Mouse (Mus musculus): ENCODE measurements around the gene Olfr173. TPM values are rescaled to one million over a fixed set of nuclear protein-coding genes. Genes with fewer than 3 reads are reported as not detected.

Gene Olfr173
- polyA plus RNA-seq (2014; fragmentation: Illumina TruSeq; extraction: RNeasy Lipid Tissue Mini Kit (QIAGEN cat#74804); ENCODE audit: low read depth, low replicate concordance) = not detected

DNA sequence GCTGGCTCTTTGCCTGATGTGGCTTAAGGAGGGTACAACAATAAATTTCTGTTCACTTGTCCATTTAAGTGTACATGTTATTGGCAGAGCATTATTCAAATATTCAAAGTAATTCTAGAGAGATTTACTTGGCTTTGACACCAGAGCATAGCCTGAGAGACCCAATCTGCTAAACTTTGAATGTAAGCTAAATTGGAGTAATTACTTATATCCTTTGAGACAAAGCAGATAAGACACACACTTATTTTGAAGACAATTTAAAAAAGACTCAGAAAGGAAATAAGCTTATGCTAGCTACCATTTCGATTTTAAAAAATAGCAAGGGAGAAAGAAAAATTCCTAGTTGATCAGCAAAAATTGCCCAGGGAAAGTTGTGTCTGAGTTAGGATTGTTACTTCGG lies at the start of gene Olfr173:
TSS of gene Olfr173 (minus strand) at position 101 of the 400 bp plus-strand sequence.

DNA sequence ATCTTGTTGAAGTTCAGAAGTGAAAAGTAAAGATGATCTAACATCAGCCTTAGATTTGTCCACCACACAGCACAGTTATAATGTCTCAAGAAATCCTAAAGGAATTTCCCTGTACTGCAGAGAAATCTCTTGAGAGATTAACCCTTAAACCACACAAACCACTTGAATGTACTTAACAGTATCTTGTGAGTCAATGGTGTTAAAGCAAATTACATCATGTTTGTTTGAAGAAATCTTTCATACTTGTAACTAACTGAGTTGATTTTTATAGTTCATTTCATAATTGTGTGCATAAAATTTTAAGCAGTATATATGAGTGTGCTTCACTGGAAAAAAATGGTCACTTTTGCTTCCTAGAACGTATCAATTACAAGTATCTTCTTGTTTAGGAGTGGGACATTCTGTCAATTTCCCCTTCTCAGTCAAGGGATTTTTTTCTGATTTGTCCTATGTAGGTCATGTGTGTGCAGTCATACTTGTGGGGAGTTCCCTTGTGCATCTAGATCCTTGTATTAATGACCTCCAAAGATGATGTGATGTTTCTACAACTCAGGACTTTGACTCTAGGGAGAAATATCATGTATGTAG lies 26.8 kb upstream of the Olfr173 start, which contains the start of gene Olfr175-ps1:
TSS of gene Olfr175-ps1 (minus strand) at position 51 of the 588 bp plus-strand sequence.

DNA sequence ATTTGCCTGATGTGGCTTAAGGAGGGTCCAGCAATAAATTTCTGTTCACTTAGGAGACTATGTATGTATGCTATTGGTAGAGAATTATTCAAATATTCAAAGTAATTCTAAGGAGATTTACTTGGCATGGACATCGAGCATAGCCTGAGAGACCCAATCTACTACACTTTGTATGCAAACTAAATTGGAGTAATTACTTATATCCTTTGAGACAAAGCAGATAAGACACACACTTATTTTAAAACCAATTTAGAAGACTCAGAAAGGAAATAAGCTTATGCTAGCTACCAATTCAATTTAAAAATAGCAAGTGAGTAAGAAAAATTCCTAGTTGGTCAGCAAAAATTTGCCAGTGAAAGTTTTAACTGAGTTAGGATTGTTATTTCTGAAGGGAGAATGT lies 37.0 kb downstream of the Olfr173 start, which contains the start of gene Olfr172:
TSS of gene Olfr172 (minus strand) at position 101 of the 400 bp plus-strand sequence.

Other genes starting within 250 kb of the Olfr173 start
- not detected for gene Gm813, start 183.3 kb downstream of the Olfr173 start, polyA plus RNA-seq (2014; fragmentation: Illumina TruSeq; extraction: RNeasy Lipid Tissue Mini Kit (QIAGEN cat#74804); ENCODE audit: low read depth, low replicate concordance)
- gene E330017A01Rik, start 161.5 kb downstream of the Olfr173 start, polyA plus RNA-seq (2014; fragmentation: Illumina TruSeq; extraction: RNeasy Lipid Tissue Mini Kit (QIAGEN cat#74804); ENCODE audit: low read depth, low replicate concordance) = 0.97 TPM
- 5.4 TPM for gene Cpox, start 130.0 kb downstream of the Olfr173 start, polyA plus RNA-seq (2014; fragmentation: Illumina TruSeq; extraction: RNeasy Lipid Tissue Mini Kit (QIAGEN cat#74804); ENCODE audit: low read depth, low replicate concordance)
- 1.5 TPM for gene Gpr15, start 81.2 kb downstream of the Olfr173 start, polyA plus RNA-seq (2014; fragmentation: Illumina TruSeq; extraction: RNeasy Lipid Tissue Mini Kit (QIAGEN cat#74804); ENCODE audit: low read depth, low replicate concordance)
- gene Cldnd1, start 72.4 kb downstream of the Olfr173 start, polyA plus RNA-seq (2014; fragmentation: Illumina TruSeq; extraction: RNeasy Lipid Tissue Mini Kit (QIAGEN cat#74804); ENCODE audit: low read depth, low replicate concordance) = 57.0 TPM
- not detected for gene Olfr172, start 37.1 kb downstream of the Olfr173 start, polyA plus RNA-seq (2014; fragmentation: Illumina TruSeq; extraction: RNeasy Lipid Tissue Mini Kit (QIAGEN cat#74804); ENCODE audit: low read depth, low replicate concordance)
- not detected for gene Olfr175-ps1, start 26.5 kb upstream of the Olfr173 start, polyA plus RNA-seq (2014; fragmentation: Illumina TruSeq; extraction: RNeasy Lipid Tissue Mini Kit (QIAGEN cat#74804); ENCODE audit: low read depth, low replicate concordance)
- gene Olfr177, start 74.5 kb upstream of the Olfr173 start, polyA plus RNA-seq (2014; fragmentation: Illumina TruSeq; extraction: RNeasy Lipid Tissue Mini Kit (QIAGEN cat#74804); ENCODE audit: low read depth, low replicate concordance) = not detected
- gene Olfr178, start 91.8 kb upstream of the Olfr173 start, polyA plus RNA-seq (2014; fragmentation: Illumina TruSeq; extraction: RNeasy Lipid Tissue Mini Kit (QIAGEN cat#74804); ENCODE audit: low read depth, low replicate concordance) = not detected
- 1.5 TPM for gene Olfr181, start 128.5 kb upstream of the Olfr173 start, polyA plus RNA-seq (2014; fragmentation: Illumina TruSeq; extraction: RNeasy Lipid Tissue Mini Kit (QIAGEN cat#74804); ENCODE audit: low read depth, low replicate concordance)
- gene Olfr180, start 129.1 kb upstream of the Olfr173 start, polyA plus RNA-seq (2014; fragmentation: Illumina TruSeq; extraction: RNeasy Lipid Tissue Mini Kit (QIAGEN cat#74804); ENCODE audit: low read depth, low replicate concordance) = 0.92 TPM
- gene Olfr183, start 195.1 kb upstream of the Olfr173 start, polyA plus RNA-seq (2014; fragmentation: Illumina TruSeq; extraction: RNeasy Lipid Tissue Mini Kit (QIAGEN cat#74804); ENCODE audit: low read depth, low replicate concordance) = 1.1 TPM
- not detected for gene Olfr186, start 230.0 kb upstream of the Olfr173 start, polyA plus RNA-seq (2014; fragmentation: Illumina TruSeq; extraction: RNeasy Lipid Tissue Mini Kit (QIAGEN cat#74804); ENCODE audit: low read depth, low replicate concordance)
- not detected for gene Olfr187, start 239.5 kb upstream of the Olfr173 start, polyA plus RNA-seq (2014; fragmentation: Illumina TruSeq; extraction: RNeasy Lipid Tissue Mini Kit (QIAGEN cat#74804); ENCODE audit: low read depth, low replicate concordance)